Mouse (Mus musculus) frontal cortex, postnatal 14 days (tissue): ENCODE results near the gene Stxbp4.

Source experiments
- DNase-seq, 2 experiments: peaks; one replicate each; pipeline ENCODE4 v3.0.0; 2022; ENCODE audit warnings: low spot score in 2 of 2

Gene Stxbp4

DNA sequence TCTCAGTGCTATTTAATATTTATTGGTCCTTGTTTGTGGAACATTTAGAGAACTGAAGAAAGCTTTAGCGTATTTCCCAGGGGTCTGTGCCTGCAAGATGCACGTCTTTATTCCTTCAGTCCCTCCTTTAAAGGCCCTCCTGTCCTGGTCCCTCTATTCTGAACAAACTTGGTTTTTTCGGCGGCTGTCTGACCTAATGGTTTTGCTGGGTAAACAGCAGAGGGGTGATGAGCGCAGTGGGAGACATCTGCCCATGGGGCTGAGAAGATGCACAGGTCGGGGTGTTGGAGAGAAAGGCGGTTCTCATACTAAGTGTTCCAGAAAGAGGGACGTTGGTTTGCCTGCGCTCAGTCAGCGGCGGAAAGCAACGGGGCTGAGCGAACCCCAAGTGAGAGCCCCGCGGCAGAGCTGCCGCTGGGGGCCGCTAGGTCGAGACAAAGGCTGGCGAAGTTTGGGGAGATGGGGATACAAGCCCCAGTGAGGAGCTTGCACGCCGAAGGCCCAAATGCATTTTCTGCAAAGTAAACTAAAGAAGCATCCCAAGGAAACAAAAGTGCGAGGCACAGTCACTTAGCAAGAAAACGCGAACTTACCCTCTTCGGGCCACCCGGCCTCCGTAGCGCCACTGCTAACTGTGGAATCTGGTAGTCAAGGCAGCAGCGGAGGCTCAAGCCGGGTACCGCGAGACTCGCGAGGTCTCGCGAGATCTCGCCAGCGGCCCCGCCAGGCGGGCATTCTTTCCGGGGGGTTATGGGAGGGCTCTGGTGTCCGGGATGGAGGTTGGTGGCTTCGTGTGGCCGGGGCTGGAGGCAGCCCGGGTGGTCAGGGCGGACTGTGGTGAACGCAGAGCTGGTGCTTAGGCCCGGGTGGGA is at the start of gene Stxbp4, which contains the start of gene Cox11:
TSS of gene Stxbp4 (minus strand) at position 645 of the 872 bp plus-strand sequence.
TSS of gene Cox11 (plus strand) at position 734 of the 872 bp plus-strand sequence.
- peak; percentile 92 for DNase-seq

DNA sequence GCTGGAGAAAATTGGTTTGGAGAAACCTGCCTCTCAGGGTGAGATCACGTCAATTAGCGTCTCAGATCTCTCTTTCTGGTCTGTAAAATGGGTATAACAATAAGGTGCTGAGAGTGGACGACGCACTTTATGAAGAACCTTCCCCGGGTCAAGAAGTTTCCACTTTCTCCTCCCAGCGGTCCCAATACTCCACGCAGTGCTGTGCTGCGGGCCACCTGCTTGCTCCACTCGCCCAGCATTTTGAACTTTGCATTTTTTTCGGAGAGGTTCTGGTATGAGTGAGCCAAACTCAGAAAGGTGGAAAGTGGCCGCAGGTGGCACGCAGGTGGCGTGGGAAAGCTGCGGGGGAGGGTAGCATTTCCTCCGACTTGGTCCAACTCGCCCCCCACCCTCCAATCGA is 49.2 kb upstream of the Stxbp4 start:
- no peak for DNase-seq

DNA sequence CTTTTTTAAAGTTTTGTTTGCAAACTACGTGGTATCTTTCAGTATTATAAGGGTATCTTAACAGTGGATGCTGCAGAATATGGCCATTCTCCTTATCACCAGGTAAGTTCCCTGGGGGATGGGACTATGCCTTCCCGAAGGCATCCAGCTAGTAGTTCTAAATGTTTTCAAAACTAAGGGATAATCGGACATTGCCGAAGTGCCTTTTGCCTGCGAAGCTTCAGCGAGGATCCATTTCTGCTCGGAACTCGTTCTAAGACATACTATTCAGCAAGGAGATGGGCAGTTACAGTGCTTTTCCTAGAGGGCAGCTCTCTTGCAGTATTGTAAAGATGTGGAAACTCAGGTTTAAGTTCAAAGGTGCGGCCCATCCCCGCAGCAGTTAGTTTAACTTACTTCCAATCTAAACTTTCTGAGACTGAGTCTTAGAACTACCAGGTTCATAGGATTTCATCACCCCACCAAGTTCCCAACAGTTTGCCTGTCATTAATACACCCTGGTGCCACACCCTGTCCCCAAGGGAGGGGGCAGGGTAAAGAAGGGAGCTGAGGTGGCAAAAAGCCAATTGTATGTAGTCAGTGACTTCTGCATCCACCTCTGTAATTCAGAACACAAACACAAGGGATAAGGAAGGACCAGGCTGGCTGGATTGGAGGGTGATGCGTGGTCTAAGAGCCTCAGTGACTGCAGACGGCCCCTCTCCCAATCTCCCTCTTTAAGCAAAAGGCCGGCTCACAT is 48.6 kb upstream of the Stxbp4 start:
- no peak for DNase-seq

DNA sequence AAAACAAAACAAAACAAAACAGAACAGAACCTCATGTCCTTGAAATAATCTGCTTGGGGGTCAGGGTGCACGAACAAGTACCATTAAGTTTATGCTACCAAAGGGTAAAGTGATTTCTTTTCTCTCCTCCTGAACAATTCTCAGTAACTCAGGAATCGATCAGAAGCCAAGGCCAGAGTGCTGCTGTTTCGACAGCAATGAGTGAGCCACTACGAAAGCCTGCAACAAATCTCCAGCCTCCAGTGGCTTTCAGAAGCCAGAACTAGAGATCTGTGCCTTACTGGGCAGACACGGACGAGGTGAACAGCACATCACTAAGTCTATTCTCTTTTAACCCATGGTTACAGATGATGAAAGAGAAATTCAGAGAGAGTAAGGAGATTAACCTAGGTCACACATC is 47.3 kb upstream of the Stxbp4 start:
- DNase-seq, result no peak

DNA sequence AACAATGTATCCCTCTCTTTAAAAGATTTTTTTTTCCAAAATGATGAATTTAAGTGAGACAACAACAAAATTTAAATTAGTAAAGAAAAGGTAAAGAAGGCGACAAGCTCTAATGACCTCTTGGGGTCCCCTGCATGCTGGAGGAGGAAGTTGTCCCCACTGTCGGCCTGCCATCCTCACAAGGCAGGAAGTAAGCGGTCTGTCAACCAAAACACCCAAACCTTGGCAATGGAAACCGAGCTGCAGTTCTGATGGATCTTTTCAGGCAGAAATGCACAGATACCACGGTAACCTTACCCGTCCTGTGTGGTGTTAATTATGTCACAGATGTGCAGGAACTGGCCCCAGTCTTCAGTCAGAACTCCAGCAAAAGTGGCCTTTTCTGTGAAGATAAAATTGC is 46.9 kb upstream of the Stxbp4 start:
- DNase-seq, result no peak

DNA sequence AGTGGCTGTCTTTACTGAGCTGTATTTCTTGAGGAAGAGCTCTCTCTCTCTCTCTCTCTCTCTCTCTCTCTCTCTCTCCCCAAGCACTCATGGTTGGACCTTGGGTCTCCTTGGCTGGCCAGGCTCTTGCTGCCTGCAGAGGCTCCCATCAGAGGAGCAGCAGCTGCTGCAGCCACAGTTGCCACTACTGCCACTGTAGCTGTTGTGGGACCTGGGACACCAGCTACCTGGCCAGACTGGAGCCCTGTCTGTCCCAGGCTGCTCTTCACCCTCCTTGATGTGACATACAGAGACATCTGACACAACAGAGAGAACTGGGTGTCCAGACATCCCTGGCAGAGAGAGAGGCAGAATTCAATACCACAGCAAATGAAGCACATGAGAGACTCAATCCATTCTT is 43.3 kb upstream of the Stxbp4 start:
- DNase-seq, result no peak

DNA sequence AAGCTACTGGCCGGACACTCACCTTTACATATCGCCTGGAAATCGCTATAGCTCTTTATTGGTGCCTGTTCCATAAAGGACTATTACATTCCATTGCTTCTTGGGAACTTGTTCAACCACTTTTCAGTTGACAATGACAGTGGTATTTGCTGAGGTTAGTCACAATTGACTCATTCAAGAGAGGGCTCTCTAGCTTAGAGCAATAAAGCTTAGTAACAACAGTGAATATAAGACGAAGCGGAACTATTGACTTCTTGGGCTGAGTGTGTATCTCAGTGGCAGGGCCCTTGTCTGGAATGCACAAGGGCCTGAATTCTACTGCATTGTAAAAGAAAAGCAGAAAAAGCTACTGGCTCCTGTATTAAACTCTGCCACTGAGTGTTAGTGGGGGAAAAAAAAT is 40.7 kb upstream of the Stxbp4 start:
- no peak for DNase-seq

DNA sequence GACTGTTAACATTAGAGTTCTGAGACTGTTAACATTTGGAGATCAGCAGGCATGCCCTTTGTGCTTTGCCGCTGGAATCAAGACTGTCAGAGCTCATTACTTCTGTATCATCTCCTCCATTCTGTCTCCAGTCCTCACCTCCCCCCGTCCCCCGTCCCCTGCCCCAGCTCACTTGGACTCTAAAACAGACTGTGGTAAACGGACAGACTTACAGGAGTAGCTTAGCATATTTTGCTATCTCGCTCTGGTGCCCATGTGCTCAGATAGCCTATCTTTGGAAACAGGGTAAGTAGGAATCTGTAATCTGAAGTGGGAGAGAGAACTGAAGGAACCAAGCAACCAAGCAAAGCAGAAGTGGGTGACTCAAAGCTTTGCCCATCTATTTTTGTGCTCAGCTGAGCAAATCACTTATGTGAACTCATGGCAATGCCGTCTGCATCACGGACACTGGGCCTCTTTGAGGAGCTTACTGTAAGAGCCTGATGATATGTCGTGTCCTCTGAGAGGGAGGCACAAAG is 39.9 kb upstream of the Stxbp4 start:
- no peak for DNase-seq

DNA sequence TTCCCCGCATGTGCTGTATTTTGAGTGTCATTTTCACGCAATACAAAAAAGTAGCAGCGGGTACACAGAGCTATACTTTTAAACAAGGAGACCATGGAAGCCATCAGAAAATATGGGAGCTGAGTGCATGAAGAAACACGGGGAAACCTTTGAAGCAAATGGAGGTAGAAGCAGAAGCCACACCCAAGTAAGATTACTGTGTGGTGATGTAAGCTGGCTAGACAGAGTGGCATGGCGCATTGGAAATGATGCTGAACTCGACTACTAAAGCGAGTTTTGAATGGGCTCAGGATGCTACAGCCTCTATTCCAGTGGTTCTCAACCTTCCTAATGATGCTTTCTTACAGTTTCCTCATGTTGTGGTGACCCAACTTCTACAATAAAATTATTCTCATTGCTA is 39.1 kb upstream of the Stxbp4 start:
- DNase-seq, result no peak

DNA sequence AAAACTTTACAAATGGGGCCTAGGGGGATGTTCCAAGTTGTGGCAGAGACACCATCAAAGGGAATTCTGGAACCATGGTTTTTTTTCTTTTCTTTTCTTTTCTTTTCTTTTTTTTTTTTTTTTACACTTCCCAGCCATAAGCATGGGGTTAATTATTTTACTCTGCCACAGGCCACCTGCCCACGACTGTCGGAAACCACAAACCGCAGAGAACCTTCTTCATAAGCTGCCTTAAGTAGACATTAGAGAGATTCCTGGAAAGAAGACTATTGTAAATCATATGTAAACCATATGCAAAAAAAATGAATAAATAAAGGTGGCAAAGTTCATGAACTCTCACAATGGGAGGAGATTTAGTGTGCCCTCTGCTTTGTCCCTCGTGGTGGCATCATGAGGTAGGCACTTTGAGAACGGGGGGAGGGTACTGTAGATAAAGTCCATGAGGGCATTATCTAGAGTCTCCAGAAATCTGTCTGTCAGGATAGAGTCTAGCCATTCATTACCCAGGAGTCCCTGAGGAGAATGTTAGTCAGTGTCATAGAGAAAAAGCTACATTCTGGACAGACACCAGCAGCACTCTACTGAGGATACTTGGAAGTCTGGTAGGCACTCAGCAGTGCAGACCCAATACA is 37.7 kb upstream of the Stxbp4 start:
- no peak for DNase-seq

DNA sequence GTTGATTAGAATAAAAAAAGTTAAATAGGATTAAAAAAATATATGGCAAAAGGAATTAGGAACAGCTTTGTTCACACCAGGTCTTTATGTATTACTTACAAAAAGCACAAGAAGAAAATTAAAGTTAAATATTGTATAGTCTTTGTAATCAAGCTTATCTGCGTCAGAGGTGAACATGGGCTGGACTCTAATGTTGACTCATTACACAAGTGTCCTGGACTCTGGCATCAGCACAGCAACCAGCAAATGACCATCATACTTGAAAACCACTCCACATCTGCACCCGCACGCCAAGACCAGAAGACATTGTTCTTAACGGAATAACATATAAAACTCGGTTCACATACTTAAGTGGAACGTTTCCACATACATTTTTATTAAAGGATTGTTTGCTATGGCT is 29.4 kb upstream of the Stxbp4 start:
- DNase-seq, result no peak

DNA sequence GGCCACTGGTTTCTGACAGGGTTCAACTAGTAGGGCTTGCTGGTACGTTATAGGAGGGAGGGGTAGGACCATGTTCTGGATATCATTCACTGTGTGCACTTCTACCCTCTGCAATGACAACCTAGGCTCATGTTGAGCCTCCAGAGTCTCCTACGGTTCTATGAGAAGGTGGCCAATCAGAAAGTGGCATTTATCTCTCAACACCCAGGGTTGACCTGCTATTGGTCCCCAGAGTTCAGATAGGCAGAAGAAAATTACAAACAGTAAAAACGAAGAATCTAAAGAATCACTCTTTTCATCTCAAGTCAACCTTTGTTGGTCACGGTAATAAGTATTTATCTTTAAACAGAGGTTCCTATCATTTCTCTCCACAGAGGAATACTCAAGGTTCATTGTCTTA is 29.0 kb upstream of the Stxbp4 start:
- no peak for DNase-seq

DNA sequence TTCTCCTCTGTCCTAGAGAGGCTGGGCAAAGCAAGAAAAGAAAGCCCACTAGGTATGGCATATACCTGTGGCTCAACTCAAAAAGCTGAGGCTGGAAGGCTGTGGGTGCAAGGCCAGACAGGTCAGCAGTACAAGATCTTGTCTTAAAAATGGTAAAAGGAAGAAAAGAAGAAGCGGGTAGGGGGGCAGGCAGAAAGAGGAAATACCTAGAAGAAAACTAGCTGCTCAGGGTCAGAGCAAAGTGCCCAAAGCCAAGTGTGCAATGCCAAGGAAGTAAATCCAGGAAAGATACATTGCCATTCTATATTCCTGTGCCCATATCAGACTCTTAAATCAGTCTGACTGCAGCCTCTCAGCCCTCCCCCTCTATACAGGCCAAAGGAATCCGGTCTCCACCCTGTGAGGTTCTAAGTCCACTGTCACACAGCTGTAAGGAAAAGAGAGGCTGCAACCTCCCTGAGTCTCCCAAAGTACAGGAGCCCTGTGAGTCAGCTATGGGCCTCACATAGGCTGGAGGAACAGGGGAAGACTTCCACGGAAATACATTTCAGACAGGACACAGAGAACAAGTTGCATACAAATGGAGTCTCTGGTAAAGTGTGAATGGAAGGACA is 28.4 kb upstream of the Stxbp4 start:
- DNase-seq, result no peak

DNA sequence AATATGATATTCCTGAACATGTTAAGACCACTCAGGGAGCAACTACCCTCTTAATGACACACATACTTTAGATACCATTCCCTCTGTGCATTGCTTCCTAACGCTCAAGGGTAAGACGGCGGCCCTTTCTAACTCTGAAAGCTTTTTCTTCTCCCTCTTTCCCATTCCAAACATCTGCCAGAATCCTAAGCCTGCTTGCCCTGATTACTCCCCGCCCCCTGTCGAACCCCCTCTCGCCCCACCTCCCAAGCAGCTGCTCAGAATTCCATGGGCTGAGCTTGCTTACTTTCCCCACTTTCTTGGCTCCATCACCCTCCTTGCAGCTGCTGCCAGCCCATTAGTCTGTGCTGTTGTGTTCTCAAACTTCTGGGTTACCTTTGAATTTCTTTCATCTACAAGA is 27.3 kb upstream of the Stxbp4 start:
- peak in 1 of 2 experiments; percentile 22 for DNase-seq

DNA sequence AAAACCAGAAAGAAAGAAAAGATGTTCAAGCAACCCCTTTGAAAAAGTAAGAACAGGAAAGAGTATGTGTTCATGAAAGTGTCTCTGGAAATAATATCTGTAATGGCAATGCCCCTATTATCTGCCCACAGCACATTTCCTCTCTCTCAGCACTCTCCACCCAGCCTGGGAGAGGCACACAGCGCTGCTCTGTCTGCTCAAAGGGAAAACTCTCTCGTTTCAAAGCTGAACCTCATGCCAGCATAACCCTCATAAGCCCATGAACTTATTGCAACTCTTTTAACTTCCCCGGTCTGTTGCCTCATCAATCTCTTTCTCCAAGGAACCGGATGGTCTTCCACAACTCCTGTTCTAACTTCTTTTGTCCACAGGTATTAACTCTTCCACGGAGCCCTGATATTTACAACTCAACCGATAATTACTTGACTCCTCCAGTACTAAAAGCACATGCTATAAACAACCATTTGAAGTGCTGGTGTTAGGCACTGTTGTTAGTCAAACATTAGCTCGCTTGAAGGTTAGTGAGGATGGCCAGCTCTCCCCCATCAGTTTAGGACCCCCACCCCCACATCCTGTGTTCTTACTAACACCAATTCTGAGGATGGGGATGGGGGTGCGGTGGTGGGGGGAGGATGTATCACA is 26.6 kb upstream of the Stxbp4 start:
- no peak for DNase-seq

DNA sequence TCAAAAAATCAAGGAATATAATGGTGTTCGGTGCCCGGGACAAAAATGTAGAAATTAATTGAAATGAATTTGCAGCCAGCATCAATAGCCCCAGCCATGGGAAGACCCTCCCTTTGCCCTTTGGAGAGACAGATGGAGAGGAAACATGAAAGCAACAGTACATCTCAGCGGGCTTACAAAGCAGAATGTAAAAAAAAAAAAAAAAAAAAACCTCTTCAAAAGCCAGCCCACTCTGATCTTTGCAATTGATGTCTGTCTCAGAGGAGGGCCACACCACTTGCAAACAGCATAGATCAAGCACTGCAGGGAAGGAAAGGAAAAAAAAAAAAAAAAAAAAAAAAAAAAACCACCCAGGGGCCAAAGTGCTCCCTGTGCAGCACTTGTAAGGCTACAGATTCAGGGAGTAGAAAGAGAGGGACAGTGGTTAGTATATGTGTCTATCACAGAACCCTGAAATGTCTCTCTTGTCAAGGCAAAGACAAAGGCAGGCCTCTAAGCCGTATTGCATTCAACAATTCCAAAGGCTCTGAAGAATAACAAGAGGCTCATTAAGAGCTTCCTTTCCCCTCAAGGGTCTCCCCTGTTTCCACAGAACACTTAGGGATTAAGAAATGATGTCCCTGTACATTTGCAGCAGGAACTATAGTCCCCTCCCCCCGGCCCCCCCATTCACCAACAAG is 25.9 kb upstream of the Stxbp4 start:
- DNase-seq, result no peak

DNA sequence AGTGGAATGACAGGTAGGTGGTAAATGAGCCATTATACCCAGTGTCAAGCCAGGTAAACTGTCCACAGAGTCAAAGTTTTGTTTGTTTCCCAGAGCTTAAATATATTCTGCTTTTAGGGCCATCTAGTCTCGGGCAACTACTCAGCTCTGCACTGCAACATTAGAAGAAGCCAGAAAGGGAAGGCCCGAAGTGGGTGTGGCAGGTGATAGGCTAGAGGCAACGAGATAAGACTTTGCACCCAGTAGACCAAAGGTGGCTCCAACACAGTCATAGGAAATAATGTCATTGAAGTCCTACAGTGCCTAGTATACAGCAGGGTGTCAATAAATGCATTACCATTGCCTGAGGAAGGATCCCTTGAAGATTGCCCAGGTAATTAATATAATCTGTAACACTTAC is 25.2 kb upstream of the Stxbp4 start:
- no peak for DNase-seq

DNA sequence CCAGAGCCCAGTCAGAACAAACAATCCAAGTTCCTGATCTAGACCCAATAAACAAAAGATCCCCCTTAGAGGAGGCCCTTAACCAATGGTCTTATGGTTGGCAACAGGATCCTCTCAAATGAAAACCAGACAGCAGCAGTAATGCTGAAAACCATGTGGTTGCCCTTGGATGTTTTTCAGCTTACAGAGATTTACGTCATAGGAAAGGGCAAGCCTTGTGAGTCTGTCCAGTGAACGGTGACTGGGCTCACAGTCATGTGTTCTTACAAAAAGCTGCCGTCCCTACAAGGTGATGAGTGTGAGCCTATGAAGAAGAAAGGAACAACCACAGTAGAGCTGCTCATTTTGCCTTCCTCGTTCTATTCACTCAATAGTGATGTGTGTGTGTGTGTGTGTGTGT is 22.8 kb upstream of the Stxbp4 start:
- no peak for DNase-seq

DNA sequence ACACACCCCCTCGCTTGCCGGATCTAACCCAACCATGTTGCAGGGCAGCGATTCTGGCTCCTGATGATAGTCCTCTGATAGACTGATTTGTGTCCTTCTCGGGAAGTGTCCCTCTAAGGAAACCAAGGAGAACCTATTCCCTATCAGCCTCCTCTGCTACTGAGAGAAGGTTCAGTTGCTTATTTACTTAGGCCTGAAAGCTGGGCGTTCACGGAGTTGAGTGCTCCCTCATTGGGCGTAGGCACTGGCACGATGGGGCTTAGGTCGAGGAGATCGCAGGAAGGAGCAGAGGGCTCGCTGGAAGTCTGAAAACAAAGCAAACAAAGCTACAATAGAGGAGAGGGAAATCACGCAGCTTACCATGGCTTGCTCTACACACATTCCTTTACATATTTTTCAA is 19.6 kb upstream of the Stxbp4 start:
- no peak for DNase-seq

DNA sequence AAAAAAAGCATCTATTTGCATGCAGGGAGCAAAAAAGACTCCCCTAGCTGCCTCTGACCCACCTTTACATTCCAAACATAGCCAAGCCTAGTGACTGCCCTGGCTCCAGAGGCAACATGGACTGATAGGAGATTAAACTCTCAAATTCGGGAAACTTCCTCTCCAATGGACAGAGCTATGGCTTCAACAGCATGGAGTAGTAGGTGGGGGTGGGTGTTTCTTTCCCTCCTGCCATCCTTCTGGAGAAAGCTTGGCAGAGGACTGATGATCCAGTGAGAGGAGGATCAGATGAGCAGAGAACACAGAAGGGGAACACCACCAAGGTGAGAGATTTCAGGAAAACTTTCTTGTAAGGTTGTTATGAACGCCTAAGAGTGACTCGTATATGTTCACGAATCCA is 14.7 kb upstream of the Stxbp4 start:
- DNase-seq, result no peak
